Mouse (Mus musculus) layer of hippocampus, adult 9-10 months (tissue): ENCODE data around the gene Stag3.

ENCODE experiments used
- DNase-seq: peaks from one replicate; pipeline ENCODE4 v3.0.0; 2022; ENCODE audit warnings: low spot score

Gene Stag3

DNA sequence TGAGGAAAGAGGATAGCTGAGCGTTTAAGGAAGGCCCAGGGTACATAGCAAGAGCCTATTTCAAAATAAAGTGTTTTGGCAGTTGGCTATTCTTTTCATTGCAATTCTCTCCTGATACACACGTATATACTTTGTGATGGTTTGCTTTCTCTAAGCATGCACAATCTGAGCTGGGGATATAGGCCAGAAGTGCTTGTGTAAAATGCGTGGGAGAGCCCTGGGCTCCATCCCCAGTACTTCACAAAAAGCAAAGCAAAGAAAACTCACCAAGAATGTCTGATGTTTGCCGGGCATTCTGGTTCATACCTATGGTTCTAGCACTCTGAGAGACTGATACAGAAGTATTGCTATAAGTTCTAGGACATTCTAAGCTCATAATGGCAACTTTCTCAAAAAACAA is 11.1 kb upstream of the Stag3 start:
- DNase-seq: no peak

- DNase-seq: no peak
Observed at GRCm38 (mm10) chr5:138271232-138271631, 8.8 kb upstream of the Stag3 start.

DNA sequence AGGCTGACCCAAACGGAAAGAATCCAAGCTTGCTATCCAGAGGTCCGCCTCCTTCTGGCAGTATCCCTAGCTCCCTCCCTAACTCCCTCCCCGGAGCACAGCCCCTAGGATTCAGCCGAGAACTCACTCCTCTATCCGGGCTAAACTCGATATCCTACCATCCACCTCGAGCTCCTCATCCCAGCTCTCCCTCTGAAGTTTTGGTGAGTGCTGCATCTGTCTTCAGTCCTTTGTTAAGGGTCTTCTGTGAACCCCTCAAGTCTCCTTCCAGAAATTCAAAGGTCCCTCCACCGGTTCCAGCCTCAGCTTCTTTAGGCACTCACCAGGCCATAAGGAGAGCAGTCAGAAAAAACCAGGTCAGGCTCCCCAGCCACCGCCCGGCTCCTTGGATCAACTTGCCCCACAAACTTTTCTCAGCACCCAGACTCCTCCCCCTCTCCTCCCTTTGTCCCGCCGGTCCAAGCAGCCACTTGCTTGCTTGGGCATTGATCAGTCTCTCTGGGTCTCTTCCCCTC is 7.6 kb upstream of the Stag3 start, which contains the start of gene Gal3st4:
Gal3st4 (minus strand) TSS at position 432 of the 515 bp plus-strand sequence.
- no peak for DNase-seq

GRCm38 (mm10) chr5:138274186-138274585 is 5.9 kb upstream of the Stag3 start:
- no peak for DNase-seq

DNA sequence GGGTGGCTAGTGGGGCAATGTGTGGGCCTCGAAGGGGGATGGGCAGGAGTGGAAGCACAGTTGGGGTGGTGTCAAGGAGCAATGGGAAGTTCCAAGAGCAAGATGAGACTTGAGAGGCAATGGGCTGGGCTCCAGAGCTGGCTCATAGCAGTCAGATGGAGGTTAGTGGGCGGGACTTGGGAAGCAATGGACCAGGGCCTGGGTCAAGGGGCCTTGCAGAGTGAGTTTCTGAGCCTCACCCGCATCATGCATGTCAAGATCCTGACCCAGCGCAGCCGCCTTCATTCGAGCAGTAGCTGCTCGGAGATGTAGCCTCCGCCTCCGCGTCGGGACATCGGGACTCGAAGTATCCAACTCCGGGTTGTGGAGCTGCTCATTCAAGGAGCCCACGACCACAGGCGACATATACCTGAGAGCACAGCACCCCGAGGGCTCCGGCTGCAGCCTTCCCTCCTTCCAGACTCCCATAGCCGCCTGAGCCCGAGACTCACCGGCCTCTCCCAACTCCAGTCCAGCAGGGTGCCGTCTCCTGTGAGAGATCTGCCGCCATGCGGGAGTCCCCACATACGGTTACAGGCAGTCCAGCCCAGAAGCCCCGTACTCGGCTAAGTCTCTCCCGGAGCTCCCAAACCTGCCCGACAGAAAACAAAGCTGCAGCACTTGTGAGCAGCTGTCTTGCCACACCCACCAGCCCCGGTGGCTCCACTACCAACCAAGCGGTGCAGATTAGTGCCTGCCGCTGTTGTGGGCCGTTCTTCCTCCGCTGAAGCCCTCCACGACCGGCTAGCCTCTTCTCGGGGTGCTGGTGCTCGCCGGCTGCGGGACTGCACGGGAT is 4.6 kb upstream of the Stag3 start:
- DNase-seq: no peak

- DNase-seq: no peak
Observed at GRCm38 (mm10) chr5:138277994-138278393, 2.0 kb upstream of the Stag3 start.

DNA sequence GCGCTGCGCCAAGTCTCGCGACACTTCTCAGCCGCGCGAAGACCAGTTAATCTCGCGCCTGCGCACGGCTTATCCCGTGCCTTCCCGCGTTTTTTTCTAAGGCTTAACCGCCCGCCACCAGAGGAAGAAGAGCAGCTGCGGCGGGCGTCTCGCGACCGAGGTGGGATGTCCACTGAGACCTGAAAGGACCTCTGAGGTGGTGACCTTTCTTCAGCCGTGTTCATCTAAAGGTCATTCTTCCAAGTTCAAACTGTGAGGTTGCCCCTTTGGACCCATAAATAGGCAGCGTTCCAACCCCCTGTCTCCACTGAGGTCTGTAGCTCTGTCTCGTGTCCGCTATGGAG is 357 bp downstream of the Stag3 start:
- DNase-seq: no peak

GRCm38 (mm10) chr5:138280829-138281228 is 789 bp downstream of the Stag3 start:
- no peak for DNase-seq

GRCm38 (mm10) chr5:138281798-138282197 is 1.8 kb downstream of the Stag3 start:
- no peak for DNase-seq

GRCm38 (mm10) chr5:138283540-138283939 is 3.5 kb downstream of the Stag3 start:
- DNase-seq: no peak

- no peak for DNase-seq
Observed at GRCm38 (mm10) chr5:138287861-138288260, 7.8 kb downstream of the Stag3 start.

DNA sequence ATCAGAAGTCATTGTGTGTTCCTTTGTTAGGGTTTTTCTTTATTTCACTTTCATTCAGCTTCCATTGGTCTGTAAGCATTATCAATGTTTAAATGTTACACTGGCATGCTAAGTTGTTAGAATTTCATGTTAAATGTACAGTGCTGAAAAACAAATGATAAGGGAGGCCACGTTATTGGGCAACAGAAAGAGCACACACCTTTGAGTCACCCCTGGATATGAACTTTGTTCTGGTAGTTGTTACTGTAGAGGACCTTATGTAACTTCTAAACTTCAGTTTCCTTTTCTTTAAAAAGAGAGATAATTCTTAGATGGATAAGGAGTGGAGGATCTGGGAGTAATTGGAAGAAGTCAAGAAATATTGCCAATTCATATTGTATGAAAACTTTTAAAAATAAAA is 11.6 kb downstream of the Stag3 start:
- no peak for DNase-seq

DNA sequence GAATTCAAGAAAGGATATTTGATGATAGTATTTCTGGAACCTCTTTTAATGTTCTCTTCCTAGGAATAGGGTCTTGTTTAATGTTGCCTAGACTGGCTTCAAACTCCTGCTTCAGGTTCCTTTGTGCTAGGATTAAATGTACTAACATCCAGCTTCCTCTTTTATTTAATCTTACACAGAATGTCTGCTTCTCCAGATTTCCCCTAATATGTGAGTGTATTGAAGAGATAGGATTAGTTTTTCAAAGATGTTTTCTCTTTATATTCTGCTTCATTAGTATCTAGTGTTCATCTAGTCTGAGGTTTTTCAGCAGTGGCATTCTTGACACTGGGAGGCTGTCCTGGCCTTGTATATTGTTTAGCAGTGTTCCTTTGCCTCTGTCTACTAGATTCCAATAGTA is 14.1 kb downstream of the Stag3 start:
- DNase-seq: no peak

DNA sequence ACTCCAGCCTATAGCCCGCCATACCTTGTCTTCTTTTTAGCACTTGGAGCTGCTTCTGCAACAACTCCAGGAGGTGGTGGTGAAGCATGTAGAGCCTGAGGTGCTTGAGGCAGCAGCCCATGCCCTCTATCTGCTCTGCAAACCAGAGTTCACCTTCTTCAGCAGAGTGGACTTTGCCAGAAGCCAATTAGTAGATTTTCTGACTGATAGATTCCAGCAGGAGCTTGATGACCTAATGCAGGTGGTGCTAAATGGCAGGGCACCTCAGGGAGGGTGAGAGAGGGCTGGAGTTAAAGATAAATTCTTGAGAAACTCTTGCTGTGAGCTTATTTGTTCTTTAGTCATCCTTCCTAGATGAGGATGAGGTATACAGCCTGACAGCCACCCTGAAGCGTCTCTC is 19.6 kb downstream of the Stag3 start:
- DNase-seq: no peak

DNA sequence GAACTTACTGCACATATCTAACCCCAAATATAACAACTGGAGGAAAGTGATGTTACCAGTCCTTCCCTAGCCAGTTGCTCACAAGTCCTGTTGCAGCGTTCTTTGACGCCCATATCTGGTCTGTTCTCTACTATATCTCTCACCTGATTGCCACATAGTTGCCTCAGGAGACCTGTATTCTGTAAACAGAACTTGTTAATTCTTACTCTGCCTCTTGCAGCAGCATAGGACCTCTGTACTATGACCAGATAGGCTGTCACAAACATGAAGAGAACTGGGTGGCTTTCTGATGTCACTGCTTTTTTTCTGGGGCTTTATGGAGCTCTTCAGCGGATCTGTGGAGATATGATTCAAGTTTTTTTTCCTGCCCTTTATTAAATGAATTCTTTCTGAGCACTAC is 32.8 kb downstream of the Stag3 start:
- no peak for DNase-seq

DNA sequence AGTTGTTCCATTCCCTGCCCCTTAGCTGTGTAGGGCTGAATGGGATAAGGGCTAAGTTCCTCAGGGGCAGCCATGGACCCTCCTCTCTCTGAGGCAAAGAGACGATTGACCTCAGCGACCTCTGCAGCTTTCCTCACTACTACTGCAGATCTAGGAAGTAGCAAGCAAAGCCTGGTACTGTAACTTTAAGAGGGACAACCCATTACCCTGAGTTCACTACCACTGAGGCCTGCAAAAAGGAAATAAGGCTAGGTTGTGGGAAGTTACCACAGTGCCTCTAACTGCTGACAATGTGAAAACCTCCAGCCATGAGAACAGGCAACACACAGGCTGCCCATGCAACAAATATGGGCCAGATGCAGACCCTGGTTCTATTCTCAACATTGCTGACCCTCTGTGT is 61.6 kb downstream of the Stag3 start, which contains the start of gene Pvrig:
Pvrig (plus strand) TSS at position 301 of the 400 bp plus-strand sequence.
- no peak for DNase-seq

DNA sequence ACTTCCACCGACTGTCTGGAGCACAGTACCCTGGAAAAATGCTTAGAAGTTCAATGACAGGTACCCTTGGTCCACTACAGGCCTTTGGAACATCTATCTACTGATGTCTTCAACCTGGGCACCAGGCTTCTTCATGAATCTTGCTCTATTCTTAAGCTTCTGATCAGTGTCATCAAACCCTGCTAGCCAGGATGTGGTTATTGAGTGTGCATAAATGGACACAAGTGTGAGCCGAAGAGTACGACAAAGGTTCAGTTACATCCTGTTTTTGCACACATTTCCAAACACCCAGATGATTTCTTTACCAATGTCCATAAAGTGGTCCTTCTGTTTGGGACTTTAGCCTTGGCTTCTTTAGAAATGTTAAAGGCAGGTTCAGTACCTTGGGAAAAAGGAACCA is 63.2 kb downstream of the Stag3 start:
- DNase-seq: no peak
